Mouse (Mus musculus) hindbrain, embryonic 14.5 days (tissue): ENCODE data around the gene D430019H16Rik. TPM values are rescaled to one million over a fixed set of nuclear protein-coding genes. Genes with fewer than 3 reads are reported as not detected.

ENCODE experiments used
- ATAC-seq: fragments of 200-750 bp; cut with Nextera tagmentation; 2 replicates; pipeline ENCODE4 v1.8.0; 2017; ENCODE audit warnings: moderate number of reproducible peaks, mild to moderate bottlenecking, moderate TSS enrichment, moderate library complexity; ENCODE audit not compliant: low FRiP score
- DNase-seq: peaks from one replicate; pipeline ENCODE4 v3.0.0-alpha.2; 2015; ENCODE audit warnings: low spot score
- H3K27ac ChIP-seq: fragments of 300-500 bp; sonication (generic); 2 replicates; pipeline ENCODE4 v1.5.1; 2014; ENCODE audit warnings: mild to moderate bottlenecking, moderate library complexity
- H3K27me3 ChIP-seq: fragments of 300-500 bp; sonication (generic); 2 replicates; pipeline ENCODE4 v1.6.1; 2014; ENCODE audit warnings: mild to moderate bottlenecking, low read length, mixed read lengths; ENCODE audit not compliant: control insufficient read depth, insufficient read depth
- H3K36me3 ChIP-seq: fragments of 300-500 bp; sonication (generic); replicated peaks from 2 replicates; pipeline ENCODE4 v1.6.1; 2014; ENCODE audit not compliant: control insufficient read depth, insufficient read depth
- H3K4me1 ChIP-seq: fragments of 300-500 bp; sonication (generic); replicated peaks from 2 replicates; pipeline ENCODE4 v1.6.1; 2014; ENCODE audit warnings: antibody characterized with exemption, low read length, mixed read lengths; ENCODE audit not compliant: control insufficient read depth, insufficient read depth
- H3K4me2 ChIP-seq: fragments of 300-500 bp; sonication (generic); replicated peaks from 2 replicates; pipeline ENCODE4 v1.6.1; 2014; ENCODE audit warnings: mild to moderate bottlenecking, moderate library complexity
- H3K4me3 ChIP-seq: fragments of 300-500 bp; sonication (generic); replicated peaks from 2 replicates; pipeline ENCODE4 v1.5.1; 2014; ENCODE audit warnings: mild to moderate bottlenecking, low read length
- H3K9ac ChIP-seq: fragments of 300-500 bp; sonication (generic); 2 replicates; pipeline ENCODE4 v1.6.1; 2014
- H3K9me3 ChIP-seq: fragments of 300-500 bp; sonication (generic); 2 replicates; pipeline ENCODE4 v1.6.1; 2016; ENCODE audit warnings: low read length; ENCODE audit not compliant: control insufficient read depth
- WGBS: fragments of 180-500 bp; shearing (Covaris S2); extraction: QIAGEN DNeasy Blood & Tissue Kit; methylation state at CpG from one replicate; pipeline ENCODE4 v1.1.7; 2014; 5-methylcytosine and 5-hydroxymethylcytosine counted together
- polyA plus RNA-seq: library from polyadenylated mRNA; unstranded; fragments of >200 nt; fragmentation: Nextera tagmentation; extraction: Ambion mirVana; gene quantifications from 2 replicates; pipeline ENCODE4 v1.2.1, GENCODE M21; 2014

D430019H16Rik gene
- polyA plus RNA-seq, 1 experiment from 2014 or later: 22.2 TPM

GRCm38 (mm10) chr12:105541590-105542402, 88.1 kb downstream of the D430019H16Rik start:
- Histone ChIP-seq H3K4me3 (no peak overlapping the region), H3K27ac (no peak overlapping the region), H3K4me1 (no peaks in the 10 kb centered on the region; the same call in 1 of the 2 replicates), H3K27me3 (no peaks in the 10 kb centered on the region), H3K9ac (no peak overlapping the region), H3K36me3 (no peaks in the 10 kb centered on the region), H3K4me2 (no peak overlapping the region), H3K9me3 (no peaks in the 10 kb centered on the region)
- 79% methylated on average over 12 of the region's 12 CpGs for WGBS
- ATAC-seq (no peak), DNase-seq (no peak)

GRCm38 (mm10) chr12:105542513-105542912, 88.9 kb downstream of the D430019H16Rik start:
- 95% methylated on average over 3 of the region's 3 CpGs for WGBS
- DNase-seq (no peak), ATAC-seq (no peak)
- no peaks in the 10 kb centered on the region for H3K27me3 ChIP-seq
- no peak overlapping the region for H3K4me3 ChIP-seq
- H3K36me3 ChIP-seq: no peaks in the 10 kb centered on the region
- no peak overlapping the region for H3K4me2 ChIP-seq
- H3K4me1 ChIP-seq: no peaks in the 10 kb centered on the region; the same call in 1 of the 2 replicates
- no peaks in the 10 kb centered on the region for H3K9me3 ChIP-seq
- H3K9ac ChIP-seq: no peak overlapping the region
- no peak overlapping the region for H3K27ac ChIP-seq

Other genes with a start within 250 kb of the D430019H16Rik start
- gene Tcl1, start 231.1 kb upstream of the D430019H16Rik start, polyA plus RNA-seq: not detected in 2 replicates
- 20.3 and 25.9 TPM in 2 replicates for gene Tunar, start 120.0 kb upstream of the D430019H16Rik start, polyA plus RNA-seq
- gene Bdkrb2, start 109.4 kb downstream of the D430019H16Rik start, polyA plus RNA-seq: 0.47 and 0.75 TPM in 2 replicates
- gene Bdkrb1, start 149.2 kb downstream of the D430019H16Rik start, polyA plus RNA-seq: 0.33 TPM in 1 of 2 replicates, not detected in the other
- gene Gskip, start 231.0 kb downstream of the D430019H16Rik start, polyA plus RNA-seq: 28.3 and 30.1 TPM in 2 replicates
- gene Atg2b, start 231.4 kb downstream of the D430019H16Rik start, polyA plus RNA-seq: 18.2 and 18.4 TPM in 2 replicates